9 mouse cellular contexts compared by ENCODE assay signal in the genomic region with DNA sequence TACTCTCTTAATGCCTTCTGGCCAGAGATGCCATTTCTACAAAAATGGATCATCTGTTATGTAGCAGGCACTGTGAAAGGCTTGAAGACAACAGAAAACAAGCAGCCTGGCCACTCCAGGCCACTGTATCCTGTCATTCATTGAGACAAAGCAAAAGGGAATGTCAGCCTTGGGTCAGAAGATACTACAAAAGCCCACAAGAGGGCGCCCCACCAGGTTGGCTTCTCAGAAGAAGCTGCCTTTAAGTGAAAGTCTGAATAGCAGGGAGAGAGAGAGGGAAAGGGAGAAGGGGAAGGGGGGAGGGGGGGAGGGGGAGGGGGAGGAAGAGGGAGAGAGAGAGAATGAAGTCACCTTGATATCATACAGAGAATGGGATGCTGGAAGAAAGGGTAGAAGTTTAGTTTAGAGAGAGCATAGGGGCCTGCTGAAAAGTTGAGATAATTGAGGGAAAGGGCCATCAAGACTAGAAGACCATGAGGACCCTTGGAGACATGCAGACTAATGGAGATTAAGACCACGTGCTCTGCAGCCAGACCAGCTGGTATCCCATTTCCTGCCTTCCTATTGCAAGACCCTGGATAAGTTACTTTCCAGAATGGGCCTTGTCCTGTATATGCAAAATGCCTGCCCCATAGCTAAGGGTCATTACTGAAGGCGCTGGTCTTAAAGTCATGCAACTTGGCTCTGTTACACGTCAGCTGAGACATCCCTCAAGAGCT. TPM values are rescaled to one million over a fixed set of nuclear protein-coding genes. Genes with fewer than 3 reads are reported as not detected.
DNase-seq lines count a peak whose midpoint lies in the region; ATAC-seq and TF ChIP-seq lines count a peak whose summit lies in the region.
"Had no signal": no experiment of that assay in that cellular context is flagged by ENCODE, and none has a peak within 500 bp of the region (broad histone marks: within the 10 kb centered on the region; RNA-seq: fewer than 3 reads in every experiment).

No protein-coding gene starts in this region.

- no peak overlapping the region for H3K4me2 ChIP-seq in forebrain, embryonic 12.5 days
- no peak overlapping the region for H3K4me2 ChIP-seq in lung, embryonic 14.5 days
- no peak overlapping the region for H3K4me2 ChIP-seq in kidney, embryonic 15.5 days
- H3K4me2 ChIP-seq: liver, embryonic 15.5 days had no signal

- no peak overlapping the region for H3K9ac ChIP-seq in forebrain, embryonic 12.5 days
- no peak overlapping the region for H3K9ac ChIP-seq in lung, embryonic 14.5 days
- H3K9ac ChIP-seq in kidney, embryonic 15.5 days: no peak overlapping the region
- H3K9ac ChIP-seq: liver, embryonic 15.5 days had no signal

- peak; percentile 27 for DNase-seq in forebrain, embryonic 10.5 days (ENCODE audit: extremely low spot score, low spot score)
- DNase-seq in lung, embryonic 14.5 days: peak; percentile 56
- DNase-seq in lung, postnatal 10 days: no peak
- peak; percentile 69 for DNase-seq in testis, postnatal 10 days (ENCODE audit: low spot score)
- DNase-seq in cerebellum, adult 11-12 months: no peak

- no peak for ATAC-seq in forebrain, embryonic 12.5 days (ENCODE audit: low FRiP score)
- ATAC-seq in lung, embryonic 14.5 days (ENCODE audit: insufficient read depth): no peak
- ATAC-seq in kidney, embryonic 15.5 days (replicated peaks; ENCODE audit: low FRiP score): no peak

- H3K9me3 ChIP-seq in forebrain, embryonic 10.5 days: no peaks in the 10 kb centered on the region
- H3K9me3 ChIP-seq in forebrain, embryonic 12.5 days: no peaks in the 10 kb centered on the region
- H3K9me3 ChIP-seq in lung, embryonic 14.5 days (ENCODE audit: low read depth, low read length): no peaks in the 10 kb centered on the region
- no peaks in the 10 kb centered on the region for H3K9me3 ChIP-seq in kidney, embryonic 15.5 days (replicated peaks)
- H3K9me3 ChIP-seq: liver, embryonic 15.5 days had no signal

- H3K4me3 ChIP-seq in forebrain, embryonic 10.5 days: no peak overlapping the region
- no peak overlapping the region for H3K4me3 ChIP-seq in forebrain, embryonic 12.5 days (replicated peaks)
- H3K4me3 ChIP-seq in lung, embryonic 14.5 days (ENCODE audit: low read depth, low read length): no peak overlapping the region
- no peak overlapping the region for H3K4me3 ChIP-seq in bone marrow, adult 2 months (replicated peaks; ENCODE audit: control insufficient read depth, low read depth, low read length)
- no peak overlapping the region for H3K4me3 ChIP-seq in kidney, embryonic 15.5 days (replicated peaks)
- H3K4me3 ChIP-seq: liver, embryonic 15.5 days had no signal

- no peak overlapping the region for H3K27ac ChIP-seq in forebrain, embryonic 10.5 days
- no peak overlapping the region for H3K27ac ChIP-seq in forebrain, embryonic 12.5 days
- H3K27ac ChIP-seq in lung, embryonic 14.5 days (ENCODE audit: low read depth): no peak overlapping the region
- H3K27ac ChIP-seq in bone marrow, adult 2 months (ENCODE audit: control insufficient read depth, insufficient read depth, low read depth, low read length, poor library complexity): no peak overlapping the region
- H3K27ac ChIP-seq in kidney, embryonic 15.5 days: no peak overlapping the region
- H3K27ac ChIP-seq: liver, embryonic 15.5 days had no signal

- peak; percentile 46 for TF ChIP-seq CTCF in lung, embryonic 14.5 days (IDR thresholded peaks at IDR 0.05; ENCODE audit: low read depth)
- TF ChIP-seq CTCF in bone marrow, adult 2 months (IDR thresholded peaks at IDR 0.05; ENCODE audit: control insufficient read depth, insufficient read depth, low read length): peak; percentile 49; the same call in 1 of the 2 replicates

- H3K27me3 ChIP-seq in forebrain, embryonic 10.5 days (ENCODE audit: poor library complexity, severe bottlenecking): no peaks in the 10 kb centered on the region
- H3K27me3 ChIP-seq in forebrain, embryonic 12.5 days: no peaks in the 10 kb centered on the region
- H3K27me3 ChIP-seq in lung, embryonic 14.5 days (ENCODE audit: insufficient read depth, low read length): no peaks in the 10 kb centered on the region
- H3K27me3 ChIP-seq in kidney, embryonic 15.5 days: no peaks in the 10 kb centered on the region
- H3K27me3 ChIP-seq: liver, embryonic 15.5 days had no signal

- WGBS in forebrain, embryonic 10.5 days: 74% methylated on average over 4 of the region's 4 CpGs
- 68% methylated on average over 4 of the region's 4 CpGs for WGBS in forebrain, embryonic 12.5 days
- WGBS in lung, embryonic 14.5 days: 60% methylated on average over 4 of the region's 4 CpGs
- WGBS in bone marrow, adult 2 months: 66% methylated on average over 4 of the region's 4 CpGs
- 73% methylated on average over 4 of the region's 4 CpGs for WGBS in kidney, embryonic 15.5 days

- H3K36me3 ChIP-seq in forebrain, embryonic 10.5 days (replicated peaks): no peaks in the 10 kb centered on the region
- H3K36me3 ChIP-seq in forebrain, embryonic 12.5 days (replicated peaks): no peaks in the 10 kb centered on the region
- no peaks in the 10 kb centered on the region for H3K36me3 ChIP-seq in lung, embryonic 14.5 days (ENCODE audit: insufficient read depth)
- H3K36me3 ChIP-seq in kidney, embryonic 15.5 days: no peaks in the 10 kb centered on the region
- H3K36me3 ChIP-seq: liver, embryonic 15.5 days had no signal

- 0 out of 2 replicates have a peak, but pooled peaks cover 4% of the 10 kb centered on the region for H3K4me1 ChIP-seq in forebrain, embryonic 10.5 days
- H3K4me1 ChIP-seq in forebrain, embryonic 12.5 days: no peaks in the 10 kb centered on the region
- H3K4me1 ChIP-seq in lung, embryonic 14.5 days (ENCODE audit: insufficient read depth): no peaks in the 10 kb centered on the region
- no peaks in the 10 kb centered on the region for H3K4me1 ChIP-seq in bone marrow, adult 2 months (ENCODE audit: control insufficient read depth, insufficient read depth, low read length)
- H3K4me1 ChIP-seq in kidney, embryonic 15.5 days: no peaks in the 10 kb centered on the region
- H3K4me1 ChIP-seq: liver, embryonic 15.5 days had no signal

- no peak for TF ChIP-seq POLR2A in bone marrow, adult 2 months (IDR thresholded peaks at IDR 0.05; ENCODE audit: borderline replicate concordance, control insufficient read depth, low read depth, low read length)

RNA-seq across cellular contexts. Expression of gene Kcnmb1, which starts 18.6 kb away (rescaled TPM):
- 0.04 and 0.09 TPM in 2 replicates for polyA plus RNA-seq in forebrain, embryonic 10.5 days (2016; fragmentation: Nextera tagmentation; extraction: Ambion mirVana)
- polyA plus RNA-seq in forebrain, embryonic 12.5 days (2016; fragmentation: Nextera tagmentation; extraction: Ambion mirVana): 0.08 TPM in 1 of 2 replicates, not detected in the other
- polyA plus RNA-seq in lung, embryonic 14.5 days (2014; fragmentation: Nextera tagmentation; extraction: Ambion mirVana): 1.3 and 1.7 TPM in 2 replicates
- not detected in 2 replicates for polyA plus RNA-seq in bone marrow, adult 2 months (2011; ENCODE audit: insufficient read depth, insufficient read length, low replicate concordance, missing spikeins)
- 0.42 and 0.71 TPM in 2 replicates for polyA plus RNA-seq in kidney, embryonic 15.5 days (2015; fragmentation: Nextera tagmentation; extraction: Ambion mirVana)
- polyA plus RNA-seq: liver, embryonic 15.5 days had no signal

RNA-seq across cellular contexts. Expression of gene Kcnip1, which starts 48.7 kb away (rescaled TPM):
- 3.5 and 3.7 TPM in 2 replicates for polyA plus RNA-seq in forebrain, embryonic 10.5 days (2016; fragmentation: Nextera tagmentation; extraction: Ambion mirVana)
- 16.3 and 17.3 TPM in 2 replicates for polyA plus RNA-seq in forebrain, embryonic 12.5 days (2016; fragmentation: Nextera tagmentation; extraction: Ambion mirVana)
- polyA plus RNA-seq in lung, embryonic 14.5 days (2014; fragmentation: Nextera tagmentation; extraction: Ambion mirVana): 0.42 and 0.62 TPM in 2 replicates
- not detected in 2 replicates for polyA plus RNA-seq in bone marrow, adult 2 months (2011; ENCODE audit: insufficient read depth, insufficient read length, low replicate concordance, missing spikeins)
- 1.4 and 1.5 TPM in 2 replicates for polyA plus RNA-seq in kidney, embryonic 15.5 days (2015; fragmentation: Nextera tagmentation; extraction: Ambion mirVana)

Comparison
In these comparisons a context has a peak if more than half of its experiments do, and no peak if none do; other contexts are left out.
1. DNase-seq: peak in forebrain, embryonic 10.5 days (single experiment), lung, embryonic 14.5 days (single experiment) and testis, postnatal 10 days (single experiment); none in lung, postnatal 10 days (single experiment) and cerebellum, adult 11-12 months (single experiment).